Mouse (Mus musculus) spleen, postnatal 36 days (tissue): ENCODE measurements at regions not wholly inside any gene's neighbourhood (a gene's known extent, or its start where the extent isn't known, plus 50 kb on each side); places are given as distances from the start of the nearest gene placed in this dataset.
"Not testable (repeated sequence)": the region's sequence is repeated elsewhere in the genome, so short reads cannot be mapped to it uniquely, and the experiment has no call there.

Experiments used
- DNase-seq, 2 experiments: peaks; one replicate each; pipeline ENCODE4 v3.0.0; 2022; ENCODE audit warnings: low spot score in 2 of 2, mixed read lengths in 1 of 2

GRCm38 (mm10) chr3:133664914-133665313 lies 120.0 kb upstream of the Tet2 start:
- DNase-seq: no peak

DNA sequence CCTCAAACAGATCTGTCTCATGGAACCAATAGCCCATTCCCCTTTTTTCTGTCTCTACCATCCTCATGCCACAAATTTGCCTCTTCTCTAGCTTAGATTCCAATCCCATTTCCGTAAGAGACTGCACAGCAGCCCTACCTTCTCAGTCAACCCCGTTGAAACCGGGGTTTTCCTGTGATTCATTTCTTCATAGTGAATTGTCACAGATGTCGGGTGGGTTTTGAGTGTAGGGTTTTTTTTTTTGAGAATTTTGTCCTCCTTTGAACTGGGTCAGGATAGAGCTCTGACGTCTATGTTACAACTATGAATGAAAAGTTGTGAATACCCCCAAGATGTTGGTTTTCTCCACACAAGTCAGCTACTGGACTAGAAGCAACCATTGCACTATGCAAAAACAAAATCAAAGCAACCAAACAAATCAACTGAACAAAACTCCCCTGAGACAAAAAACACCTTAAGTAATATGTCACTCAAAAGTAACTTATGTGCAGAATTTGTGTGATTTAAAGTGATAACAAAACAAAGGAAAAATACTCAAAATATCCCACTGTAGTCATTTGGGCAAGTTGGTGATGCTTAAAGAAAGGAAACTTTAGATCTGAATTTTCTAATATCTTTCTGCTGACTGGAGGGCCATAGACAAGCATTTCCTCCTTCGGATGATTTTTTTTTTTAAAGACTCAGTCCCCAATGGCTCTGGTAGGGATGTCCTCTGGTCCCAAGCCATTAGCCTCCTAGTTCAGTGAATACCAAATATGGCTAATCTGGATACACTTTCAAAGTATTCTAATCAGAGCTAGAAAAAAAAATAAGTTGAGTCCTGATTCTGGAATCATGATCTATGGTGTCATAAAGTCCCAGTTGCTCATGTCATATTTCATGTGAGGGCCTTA lies 120.7 kb upstream of the Tet2 start:
- no peak for DNase-seq

DNA sequence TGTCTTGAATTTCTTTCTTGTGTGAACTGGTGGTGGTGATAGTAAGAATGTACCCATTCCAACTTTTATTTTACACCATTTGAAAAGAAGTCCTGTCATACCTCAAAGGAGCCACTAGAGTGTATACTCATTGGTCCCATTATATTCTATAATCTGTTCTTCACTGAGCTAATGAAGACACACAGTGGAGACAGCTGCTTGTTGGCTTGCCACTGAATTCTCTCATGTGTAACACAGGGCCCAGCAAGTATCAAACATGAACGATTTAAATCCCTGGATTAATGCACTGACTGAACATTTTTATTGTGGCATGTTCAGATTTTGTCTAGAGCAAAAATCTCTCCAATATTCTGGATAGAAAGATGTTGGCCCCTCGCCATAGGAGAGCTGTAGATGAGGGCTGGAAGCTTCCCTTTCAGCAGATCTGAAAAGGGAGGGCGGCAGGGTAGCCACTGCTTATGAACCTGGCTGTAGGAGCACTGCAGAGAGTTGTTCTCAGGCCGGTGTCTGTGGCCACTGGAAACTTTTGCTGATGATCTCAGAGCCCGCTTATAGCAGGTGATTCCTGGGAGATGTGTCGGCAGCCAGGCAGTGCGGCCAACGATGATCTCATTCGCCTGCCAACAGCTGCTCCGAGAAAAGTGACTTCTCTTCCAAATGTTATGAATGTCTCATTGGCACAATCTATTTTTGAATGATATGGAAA lies 128.0 kb upstream of the Tet2 start:
- no peak for DNase-seq

DNA sequence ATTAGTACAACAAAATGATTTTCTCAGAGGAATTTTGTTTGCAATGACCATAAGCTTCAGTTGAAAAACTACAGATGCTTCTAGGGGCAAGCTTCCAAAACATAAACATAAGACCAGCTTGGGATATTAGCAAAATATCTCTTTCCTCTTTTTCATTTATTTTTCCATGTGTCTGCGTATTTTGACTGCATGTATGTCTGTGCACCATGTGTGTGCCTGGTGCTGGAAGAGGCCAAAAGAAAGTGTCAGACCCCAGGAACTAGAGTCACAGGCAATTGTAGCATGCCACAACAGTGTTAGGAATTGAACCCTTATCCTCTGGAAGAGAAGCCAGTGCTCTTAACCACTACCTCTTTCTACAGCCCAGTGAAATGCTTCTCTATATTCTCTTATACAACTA lies 133.0 kb upstream of the Tet2 start:
- DNase-seq: no peak

- no peak for DNase-seq
Observed at GRCm38 (mm10) chr3:133679891-133680290, 135.0 kb upstream of the Tet2 start.

GRCm38 (mm10) chr3:133680343-133680742 lies 135.4 kb upstream of the Tet2 start:
- DNase-seq: no peak

DNA sequence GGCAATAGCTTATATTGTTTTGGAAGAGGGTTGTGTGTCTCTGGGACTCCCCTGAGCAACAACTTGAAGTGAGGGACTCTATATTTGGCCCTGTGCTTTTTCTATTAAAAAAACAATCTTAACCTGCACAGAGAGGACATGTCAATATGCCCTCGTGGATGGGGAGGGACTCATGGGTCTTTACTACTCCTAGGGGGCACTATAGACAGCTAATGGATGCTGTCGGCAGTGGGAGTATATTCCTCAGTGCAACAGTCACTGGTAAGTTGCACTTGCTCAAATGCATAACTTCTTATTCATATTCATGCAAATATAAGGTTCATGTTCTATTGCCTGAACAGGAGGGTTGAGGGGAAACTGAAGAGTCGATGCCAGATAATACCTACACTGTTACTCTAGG lies 135.9 kb upstream of the Tet2 start:
- no peak for DNase-seq

- no peak for DNase-seq
Observed at GRCm38 (mm10) chr3:133684196-133684743, 139.3 kb upstream of the Tet2 start.

DNA sequence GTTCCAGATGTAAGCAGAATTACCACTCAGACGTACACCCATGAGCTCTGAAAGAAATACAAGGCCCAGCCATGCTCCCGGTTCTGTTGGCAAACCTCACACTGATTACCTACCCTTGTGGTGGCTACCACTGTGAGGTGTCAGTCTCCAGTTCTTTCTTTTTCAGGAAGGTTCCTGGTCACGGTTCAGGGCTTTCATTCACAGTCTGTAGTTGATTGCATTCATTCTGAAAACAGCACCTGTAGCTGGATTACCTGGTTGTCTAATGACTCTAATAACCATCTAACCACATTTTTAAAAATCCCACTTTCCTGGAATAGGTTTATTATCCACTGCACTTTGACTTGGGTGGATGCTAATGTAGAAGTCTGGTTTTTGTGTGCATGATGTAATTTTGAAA lies 139.8 kb upstream of the Tet2 start:
- DNase-seq: no peak

- DNase-seq: no peak
Observed at GRCm38 (mm10) chr3:133685393-133685792, 140.5 kb upstream of the Tet2 start.

DNA sequence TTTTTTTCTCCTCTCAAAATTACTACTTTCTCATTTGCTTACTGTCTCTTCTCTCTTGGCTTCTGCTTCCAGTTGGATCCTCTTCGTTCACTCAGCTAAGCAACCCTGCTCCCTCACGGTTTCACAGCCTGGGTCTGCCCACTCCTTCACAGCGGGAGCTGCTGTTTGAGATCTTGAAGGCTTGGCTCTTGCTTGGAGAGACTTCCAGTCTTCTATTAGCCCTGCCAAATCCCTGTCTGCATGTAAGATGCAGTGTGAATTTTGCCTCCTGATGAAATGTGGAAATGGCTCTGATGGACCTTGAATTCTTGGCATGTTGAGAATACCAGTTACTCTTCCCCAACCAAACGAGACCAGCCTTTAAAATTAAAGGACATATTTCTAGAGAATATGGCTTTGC lies 149.1 kb upstream of the Tet2 start:
- DNase-seq: no peak

DNA sequence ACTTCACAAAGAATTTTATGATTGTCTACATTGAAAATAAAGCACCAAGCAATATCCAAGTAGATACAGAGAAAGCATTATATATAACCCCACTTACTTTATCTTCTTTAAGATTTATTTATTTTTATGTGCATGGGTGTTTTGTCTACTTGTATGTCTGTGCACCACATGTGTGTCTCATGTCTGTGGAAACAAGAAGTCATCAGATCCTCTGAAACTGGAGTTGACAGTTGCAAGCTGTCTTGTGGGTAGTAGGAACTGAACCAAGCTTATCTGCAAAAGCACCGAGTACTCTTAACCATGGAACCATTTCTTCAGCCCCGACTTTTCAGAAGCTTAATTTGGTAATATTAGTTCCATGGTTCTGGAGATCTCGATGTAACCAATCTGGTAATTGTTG lies 151.2 kb upstream of the Tet2 start:
- no peak for DNase-seq

DNA sequence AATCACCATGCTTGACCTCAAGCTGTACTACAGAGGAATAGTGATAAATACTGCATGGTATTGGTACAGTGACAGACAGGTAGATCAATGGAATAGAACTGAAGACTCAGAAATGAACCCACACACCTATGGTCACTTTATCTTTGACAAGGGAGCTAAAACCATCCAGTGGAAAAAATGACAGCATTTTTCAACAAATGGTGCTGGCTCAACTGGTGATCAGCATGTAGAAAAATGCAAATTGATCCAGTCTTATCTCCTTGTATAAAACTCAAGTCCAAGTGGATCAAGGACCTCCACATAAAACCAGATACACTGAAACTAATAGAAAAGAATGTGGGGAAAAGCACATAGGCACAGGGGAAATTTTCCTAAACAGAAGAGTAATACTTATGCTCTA lies 159.9 kb upstream of the Tet2 start:
- DNase-seq: not testable (repeated sequence)

DNA sequence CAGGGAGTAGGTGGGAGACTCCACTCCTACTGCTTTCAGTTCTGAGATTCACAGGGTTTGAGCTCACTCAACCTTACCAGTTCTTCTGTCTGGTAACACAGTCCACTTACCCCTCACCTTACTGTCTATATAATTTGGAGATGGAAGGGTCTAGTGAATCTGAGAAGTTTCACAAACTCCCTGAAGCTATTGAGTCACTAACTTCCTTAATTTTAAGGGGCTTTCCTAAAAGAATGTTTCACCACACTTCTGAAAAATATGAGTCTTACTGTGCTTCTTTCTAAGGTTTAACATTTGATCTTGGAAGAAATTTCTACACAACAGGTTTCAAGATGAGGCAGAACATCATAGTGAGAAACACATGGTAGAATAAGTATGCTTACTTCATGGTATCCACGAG lies 166.6 kb upstream of the Tet2 start:
- no peak for DNase-seq

DNA sequence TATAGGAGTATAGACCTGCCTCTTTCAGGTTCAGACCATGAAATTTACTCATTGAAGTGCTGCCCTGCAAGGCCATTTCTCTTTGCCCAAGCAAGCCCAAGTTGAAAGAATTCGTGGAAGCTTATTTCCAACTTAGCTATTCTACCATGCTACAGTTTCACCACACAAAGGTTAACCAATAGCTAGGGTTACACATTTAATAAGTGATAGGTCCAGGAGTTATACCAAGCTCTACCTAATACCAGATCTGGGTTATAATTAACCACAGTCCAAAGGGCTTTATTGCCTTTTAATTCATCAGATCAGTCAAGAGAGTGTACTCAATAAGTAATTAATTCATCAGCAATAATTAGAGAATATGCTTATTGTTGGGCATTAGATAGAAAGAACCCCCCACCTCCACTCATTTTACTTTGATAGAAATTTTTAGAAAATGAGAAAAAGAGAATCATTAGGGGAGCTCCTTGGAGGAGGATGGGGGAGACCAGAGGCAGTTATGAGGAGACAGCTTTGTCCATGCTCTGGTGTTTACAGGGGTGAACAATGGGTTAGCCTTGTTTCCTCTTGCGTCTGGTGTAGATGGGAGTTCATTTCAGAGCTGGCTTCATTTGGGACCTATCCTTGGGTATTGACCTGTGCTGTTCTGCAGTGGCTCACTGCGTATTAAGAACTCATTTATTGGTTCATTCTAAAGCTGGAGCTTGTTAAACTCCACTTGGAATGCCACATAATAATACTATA lies 177.8 kb upstream of the Tet2 start:
- DNase-seq: no peak

- no peak for DNase-seq
Observed at GRCm38 (mm10) chr3:133726831-133727230, 181.9 kb upstream of the Tet2 start.

GRCm38 (mm10) chr3:133735603-133736002 lies 190.7 kb upstream of the Tet2 start:
- no peak for DNase-seq

GRCm38 (mm10) chr3:133738936-133739335 lies 194.0 kb upstream of the Tet2 start:
- DNase-seq: no peak

DNA sequence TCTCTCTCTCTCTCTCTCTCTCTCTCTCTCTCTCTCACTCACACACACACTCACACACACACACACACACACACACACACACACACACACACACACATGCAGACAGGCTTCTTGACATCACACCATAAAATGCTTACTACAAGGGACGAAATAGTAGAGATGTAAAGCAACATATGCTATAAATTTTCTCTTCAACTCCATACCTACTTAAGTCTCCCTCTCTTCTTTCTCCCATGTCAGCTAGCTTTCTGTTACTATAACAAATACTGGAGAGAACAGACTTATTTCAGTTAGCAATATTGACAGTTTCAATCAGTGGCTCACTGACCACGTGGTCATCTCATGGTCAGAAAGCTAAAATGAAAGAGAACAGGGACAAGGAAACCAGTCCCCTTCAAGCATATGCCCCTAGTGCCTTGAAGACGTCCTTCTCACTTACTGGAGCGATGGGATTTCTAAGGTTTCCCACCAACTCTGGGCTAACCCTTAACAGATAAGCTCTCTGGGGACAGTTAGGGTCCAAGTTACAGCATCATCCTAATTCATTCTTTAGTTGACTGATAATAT lies 199.7 kb upstream of the Tet2 start:
- no peak for DNase-seq

DNA sequence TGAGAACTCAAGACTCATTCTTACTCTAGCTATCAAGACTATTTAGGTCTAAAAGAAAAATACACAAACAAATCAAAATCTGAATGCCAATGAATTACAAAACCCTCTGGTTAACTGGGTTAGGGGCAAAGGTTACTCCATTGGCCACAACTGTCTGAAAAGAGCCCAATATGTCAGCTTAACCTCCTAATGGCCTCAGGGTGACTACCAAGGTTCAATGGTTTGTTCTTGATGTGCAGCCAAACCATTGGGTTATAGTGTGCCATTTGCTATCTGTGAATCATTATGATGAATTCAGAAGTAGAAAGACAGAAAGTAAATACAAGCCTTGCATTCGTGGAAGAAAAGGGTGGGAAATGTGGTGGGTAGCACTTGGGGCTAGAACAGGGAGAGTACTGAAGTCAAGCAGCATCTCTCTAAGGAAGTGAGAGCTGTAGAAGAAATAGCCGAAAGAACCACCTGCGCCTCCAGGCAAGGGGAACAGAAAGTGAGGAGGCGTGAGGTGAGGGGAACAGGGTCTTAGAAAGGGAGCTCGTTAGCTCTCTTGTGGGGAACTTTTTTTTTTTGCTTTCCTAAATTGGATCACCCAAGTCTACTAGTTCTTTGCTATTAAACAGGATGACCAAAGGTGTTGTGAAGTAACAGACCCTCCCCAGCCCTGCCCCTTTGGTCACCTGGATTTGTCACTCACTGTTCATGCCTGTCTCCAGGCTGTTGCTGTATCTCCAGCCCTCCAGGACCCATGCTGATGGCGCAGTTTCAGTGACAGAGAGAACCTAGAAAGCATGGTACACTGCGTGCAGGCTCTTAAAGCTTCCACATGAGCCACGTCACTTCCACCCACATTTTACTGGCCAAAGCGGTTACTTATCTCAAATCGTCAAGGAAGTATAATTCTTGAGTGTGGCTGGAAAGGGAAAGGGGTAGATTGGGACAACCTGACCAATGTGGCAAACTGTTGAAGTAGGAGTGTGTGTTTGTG lies 204.1 kb upstream of the Tet2 start:
- DNase-seq: peak; percentile 68 to 73

DNA sequence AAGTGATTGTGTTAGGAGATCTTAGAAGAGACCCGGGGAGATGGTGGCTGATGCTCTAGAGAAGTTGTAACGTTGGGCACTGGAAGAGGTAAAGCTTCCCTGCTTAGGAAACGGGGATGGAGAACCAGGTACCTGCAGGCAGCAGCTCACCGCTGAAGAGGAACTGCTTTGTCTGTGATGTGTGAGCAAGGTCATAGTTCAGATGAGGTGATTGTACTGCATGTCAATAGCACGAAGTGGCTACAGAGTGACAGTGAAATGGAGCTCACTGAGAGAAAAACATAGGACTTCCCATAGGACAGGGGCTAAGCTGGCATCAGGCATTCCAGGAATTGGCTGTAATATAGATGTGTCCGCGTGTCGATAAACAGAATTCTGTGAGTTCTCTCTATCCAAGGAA lies 205.1 kb upstream of the Tet2 start:
- no peak for DNase-seq
